Mouse (Mus musculus) forebrain, embryonic 14.5 days (tissue): ENCODE measurements around the gene Cyp4a10. TPM values are rescaled to one million over a fixed set of nuclear protein-coding genes. Genes with fewer than 3 reads are reported as not detected.

Experiments used
- ATAC-seq: fragments of 200-750 bp; cut with Nextera tagmentation; 2 replicates; pipeline ENCODE4 v1.8.0; 2017; ENCODE audit warnings: mild to moderate bottlenecking, moderate library complexity
- DNase-seq: peaks from one replicate; pipeline ENCODE4 v3.0.0-alpha.2; 2015; ENCODE audit warnings: low spot score
- H3K27ac ChIP-seq: fragments of 300-500 bp; sonication (generic); 2 replicates; pipeline ENCODE4 v1.5.1; 2014; ENCODE audit warnings: low read depth, mild to moderate bottlenecking, control low read depth, low read length, moderate library complexity
- H3K27me3 ChIP-seq: fragments of 300-500 bp; sonication (generic); replicated peaks from 2 replicates; pipeline ENCODE4 v1.6.1; 2014; ENCODE audit warnings: low read length, control low read depth, mixed read lengths; ENCODE audit not compliant: control insufficient read depth, insufficient read depth
- H3K36me3 ChIP-seq: fragments of 300-500 bp; sonication (generic); 2 replicates; pipeline ENCODE4 v1.6.1; 2014; ENCODE audit warnings: low read length, control low read depth; ENCODE audit not compliant: control insufficient read depth, insufficient read depth
- H3K4me1 ChIP-seq: fragments of 300-500 bp; sonication (generic); 2 replicates; pipeline ENCODE4 v1.6.1; 2014; ENCODE audit warnings: antibody characterized with exemption, low read length, control low read depth; ENCODE audit not compliant: control insufficient read depth, insufficient read depth
- H3K4me2 ChIP-seq: fragments of 300-500 bp; sonication (generic); 2 replicates; pipeline ENCODE4 v1.6.1; 2014; ENCODE audit warnings: mild to moderate bottlenecking, control low read depth, low read length
- H3K4me3 ChIP-seq: fragments of 300-500 bp; sonication (generic); 2 replicates; pipeline ENCODE4 v1.5.1; 2014; ENCODE audit warnings: low read depth, low read length, control low read depth
- H3K9ac ChIP-seq: fragments of 300-500 bp; sonication (generic); 2 replicates; pipeline ENCODE4 v1.6.1; 2014; ENCODE audit warnings: mild to moderate bottlenecking, low read length, control low read depth, moderate library complexity
- H3K9me3 ChIP-seq: fragments of 300-500 bp; sonication (generic); replicated peaks from 2 replicates; pipeline ENCODE4 v1.6.1; 2016; ENCODE audit warnings: low read length, control low read depth, mixed read lengths; ENCODE audit not compliant: control insufficient read depth
- WGBS: fragments of 180-500 bp; shearing (Covaris S2); extraction: QIAGEN DNeasy Blood & Tissue Kit; methylation state at CpG from one replicate; pipeline ENCODE4 v1.1.7; 2014; 5-methylcytosine and 5-hydroxymethylcytosine counted together
- polyA plus RNA-seq: library from polyadenylated mRNA; unstranded; fragments of >200 nt; fragmentation: Nextera tagmentation; extraction: Ambion mirVana; gene quantifications from 2 replicates; pipeline ENCODE4 v1.2.1, GENCODE M21; 2014

Cyp4a10 gene
- polyA plus RNA-seq, 1 experiment from 2014 or later = not detected

- H3K9me3 ChIP-seq = no peaks in the 10 kb centered on the region
- H3K4me2 ChIP-seq = no peak overlapping the region
- DNase-seq (no peak), ATAC-seq (no peak)
- no peak overlapping the region for H3K9ac ChIP-seq
- no peak overlapping the region for H3K4me3 ChIP-seq
- H3K36me3 ChIP-seq = no peaks in the 10 kb centered on the region
- WGBS = 83% methylated on average over 3 of the region's 3 CpGs
- no peaks in the 10 kb centered on the region for H3K27me3 ChIP-seq
- H3K27ac ChIP-seq = no peak overlapping the region
- no peaks in the 10 kb centered on the region for H3K4me1 ChIP-seq
Measured at GRCm38 (mm10) chr4:115575255-115575654, 57.2 kb downstream of the Cyp4a10 start.

GRCm38 (mm10) chr4:115575776-115576175, 57.7 kb downstream of the Cyp4a10 start:
- Histone ChIP-seq H3K9me3 (no peaks in the 10 kb centered on the region), H3K4me3 (no peak overlapping the region), H3K27ac (no peak overlapping the region), H3K4me1 (no peaks in the 10 kb centered on the region), H3K4me2 (no peak overlapping the region), H3K36me3 (no peaks in the 10 kb centered on the region), H3K27me3 (no peaks in the 10 kb centered on the region), H3K9ac (no peak overlapping the region)
- no peak for DNase-seq
- 81% methylated on average over 2 of the region's 2 CpGs for WGBS
- no peak for ATAC-seq

GRCm38 (mm10) chr4:115583036-115583435, 65.0 kb downstream of the Cyp4a10 start:
- Histone ChIP-seq H3K9me3 (no peaks in the 10 kb centered on the region), H3K4me2 (no peak overlapping the region)

More at GRCm38 (mm10) chr4:115583036-115583435, 65.0 kb downstream of the Cyp4a10 start:
- Histone ChIP-seq H3K4me1 (no peaks in the 10 kb centered on the region), H3K9ac (no peak overlapping the region), H3K27me3 (no peaks in the 10 kb centered on the region), H3K4me3 (no peak overlapping the region), H3K36me3 (no peaks in the 10 kb centered on the region), H3K27ac (no peak overlapping the region)
- ATAC-seq = no peak
- no peak for DNase-seq

Other genes with a start within 250 kb of the Cyp4a10 start
- not detected in 2 replicates for gene Cyp4a12a, start 219.2 kb upstream of the Cyp4a10 start, polyA plus RNA-seq
- gene Cyp4a12b, start 106.6 kb upstream of the Cyp4a10 start, polyA plus RNA-seq = not detected in 2 replicates
- gene Cyp4a30b, start 65.7 kb upstream of the Cyp4a10 start, polyA plus RNA-seq = not detected in 2 replicates
- gene Cyp4a14, start 22.1 kb upstream of the Cyp4a10 start, polyA plus RNA-seq = not detected in 2 replicates
- gene Cyp4a31, start 45.4 kb downstream of the Cyp4a10 start, polyA plus RNA-seq = not detected in 2 replicates
- gene Cyp4a32, start 82.7 kb downstream of the Cyp4a10 start, polyA plus RNA-seq = not detected in 2 replicates
- gene Cyp4b1, start 129.5 kb downstream of the Cyp4a10 start, polyA plus RNA-seq = 0.33 TPM in 2 replicates
- gene Efcab14, start 219.5 kb downstream of the Cyp4a10 start, polyA plus RNA-seq = 17.7 and 23.4 TPM in 2 replicates